Comparison of ENCODE assay signal across 9 mouse cellular contexts in genomic region chrX:71664688-71665026, GRCm38 (mm10). TPM values are rescaled to one million over a fixed set of nuclear protein-coding genes. Genes with fewer than 3 reads are reported as not detected.
DNase-seq lines count a peak whose midpoint lies in the region; ATAC-seq and TF ChIP-seq lines count a peak whose summit lies in the region.
"Had no signal": no experiment of that assay in that cellular context is flagged by ENCODE, and none has a peak within 500 bp of the region (broad histone marks: within the 10 kb centered on the region; RNA-seq: fewer than 3 reads in every experiment).

No protein-coding gene starts in this region.

- ATAC-seq in heart, embryonic 11.5 days (replicated peaks; ENCODE audit: insufficient number of reproducible peaks, low FRiP score, low TSS enrichment): no peak
- peak; percentile 39; the same call in 1 of the 2 replicates for ATAC-seq in hindbrain, embryonic 11.5 days (ENCODE audit: low FRiP score)
- ATAC-seq in midbrain, embryonic 11.5 days (ENCODE audit: low FRiP score): peak; percentile 50

- no peak overlapping the region for H3K27ac ChIP-seq in heart, embryonic 11.5 days (ENCODE audit: low read depth, low read length)
- H3K27ac ChIP-seq in heart, adult 2 months: no peak overlapping the region
- no peak overlapping the region for H3K27ac ChIP-seq in ES-E14 (ENCODE audit: insufficient read depth, low read depth, low read length, poor library complexity, severe bottlenecking)
- H3K27ac ChIP-seq in hindbrain, embryonic 11.5 days (ENCODE audit: low read depth, low read length): no peak overlapping the region
- H3K27ac ChIP-seq in midbrain, embryonic 11.5 days (ENCODE audit: low read depth, low read length): no peak overlapping the region

- H3K9ac ChIP-seq in heart, embryonic 11.5 days (ENCODE audit: low read depth, low read length): no peak overlapping the region
- H3K9ac ChIP-seq in heart, adult 2 months (ENCODE audit: low read depth, low read length): no peak overlapping the region
- peak overlapping the region; percentile 32; the same call in 1 of the 2 replicates for H3K9ac ChIP-seq in ES-E14 (ENCODE audit: insufficient read depth, low read depth, low read length, poor library complexity, severe bottlenecking)
- no peak overlapping the region for H3K9ac ChIP-seq in hindbrain, embryonic 11.5 days (ENCODE audit: low read depth, low read length)
- H3K9ac ChIP-seq in midbrain, embryonic 11.5 days (ENCODE audit: low read length): peak overlapping the region; percentile 51; the same call in 1 of the 2 replicates

- H3K4me3 ChIP-seq in heart, embryonic 11.5 days (ENCODE audit: low read depth, low read length): peak overlapping the region; percentile 47
- H3K4me3 ChIP-seq in heart, adult 2 months: no peak overlapping the region
- H3K4me3 ChIP-seq in ES-E14 (ENCODE audit: insufficient read depth in 1 of 2, low read depth in 1 of 2, low read length in 2 of 2, poor library complexity in 1 of 2, severe bottlenecking in 1 of 2): peak overlapping the region; percentile 46 to 67
- H3K4me3 ChIP-seq in hindbrain, embryonic 11.5 days (ENCODE audit: low read depth, low read length): peak overlapping the region; percentile 40
- H3K4me3 ChIP-seq in midbrain, embryonic 11.5 days (ENCODE audit: low read depth, low read length): peak overlapping the region; percentile 42

- no peak for DNase-seq in heart, adult 2 months
- no peak for DNase-seq in ES-E14 (ENCODE audit: low read depth, low spot score)
- no peak for DNase-seq in hindbrain, embryonic 11.5 days (ENCODE audit: low spot score)
- DNase-seq in midbrain, embryonic 11.5 days (ENCODE audit: low spot score, missing footprints): no peak
- no peak for DNase-seq in thymus, postnatal 10 days (ENCODE audit: low spot score in 2 of 2)
- DNase-seq in right cerebral cortex, postnatal 36 days (ENCODE audit: low spot score in 2 of 2): no peak
- no peak for DNase-seq in adrenal gland, postnatal 36 days
- DNase-seq: heart, adult 11 months had no signal

- peak overlapping the region; percentile 68 for H3K4me2 ChIP-seq in heart, embryonic 11.5 days
- peak overlapping the region; percentile 72 for H3K4me2 ChIP-seq in hindbrain, embryonic 11.5 days (replicated peaks; ENCODE audit: low read depth, low read length)
- peak overlapping the region; percentile 63 for H3K4me2 ChIP-seq in midbrain, embryonic 11.5 days

- no peaks in the 10 kb centered on the region for H3K36me3 ChIP-seq in heart, embryonic 11.5 days (ENCODE audit: control insufficient read depth, insufficient read depth, low read length)
- no peaks in the 10 kb centered on the region for H3K36me3 ChIP-seq in heart, adult 2 months (ENCODE audit: control insufficient read depth, insufficient read depth, low read length)
- no peaks in the 10 kb centered on the region for H3K36me3 ChIP-seq in ES-E14 (ENCODE audit: control insufficient read depth, insufficient read depth, low read length, poor library complexity, severe bottlenecking)
- H3K36me3 ChIP-seq in hindbrain, embryonic 11.5 days (ENCODE audit: control insufficient read depth, insufficient read depth, low read length): no peaks in the 10 kb centered on the region
- H3K36me3 ChIP-seq in midbrain, embryonic 11.5 days (ENCODE audit: control insufficient read depth, insufficient read depth, low read length): no peaks in the 10 kb centered on the region

- in situ Hi-C loops in ES-E14 (cut with MboI; ENCODE audit: low sequenced_read_pairs in 2 of 2, unreplicated experiment in 2 of 2): loop anchor here (25.0 kb wide), 2 partner anchors 273 to 298 kb away; partner anchors contain the start of genes Fate1 (in 1 of the 2) and Prrg3 (in 1 of the 2)

- TF ChIP-seq CTCF in heart, adult 2 months (IDR thresholded peaks at IDR 0.05): no peak

- H3K27me3 ChIP-seq in heart, embryonic 11.5 days (ENCODE audit: control insufficient read depth, insufficient read depth, low read length): peaks cover 59% of the 10 kb centered on the region
- H3K27me3 ChIP-seq in heart, adult 2 months (ENCODE audit: control insufficient read depth, insufficient read depth, low read length): peaks cover 12% of the 10 kb centered on the region
- peaks cover 40% of the 10 kb centered on the region for H3K27me3 ChIP-seq in hindbrain, embryonic 11.5 days (ENCODE audit: control insufficient read depth, insufficient read depth, low read length)
- H3K27me3 ChIP-seq in midbrain, embryonic 11.5 days (ENCODE audit: control insufficient read depth, insufficient read depth, low read length): peaks cover 48% of the 10 kb centered on the region

- no peaks in the 10 kb centered on the region; the same call in 1 of the 2 replicates for H3K9me3 ChIP-seq in heart, embryonic 11.5 days (replicated peaks; ENCODE audit: control insufficient read depth, low read length)
- no peaks in the 10 kb centered on the region for H3K9me3 ChIP-seq in ES-E14 (ENCODE audit: control insufficient read depth, insufficient read depth, low read depth, low read length)
- H3K9me3 ChIP-seq in hindbrain, embryonic 11.5 days (ENCODE audit: control insufficient read depth, low read length): peaks cover 6% of the 10 kb centered on the region
- peaks cover 5% of the 10 kb centered on the region; the same call in 1 of the 2 replicates for H3K9me3 ChIP-seq in midbrain, embryonic 11.5 days (ENCODE audit: control insufficient read depth, low read length)

- H3K79me2 ChIP-seq in heart, adult 2 months (replicated peaks; ENCODE audit: control insufficient read depth, insufficient read depth, low read length): no peaks in the 10 kb centered on the region

- no peak for TF ChIP-seq EP300 in heart, adult 2 months (IDR thresholded peaks at IDR 0.05; ENCODE audit: insufficient read depth, low read depth, low read length)

- intact Hi-C loops in heart, adult 2 months (cut with DNase I): no loop called here

- no peak for TF ChIP-seq POLR2A in heart, adult 2 months (IDR thresholded peaks at IDR 0.05; ENCODE audit: insufficient read depth, low read depth, low read length)

- H3K4me1 ChIP-seq in heart, embryonic 11.5 days (ENCODE audit: control insufficient read depth, insufficient read depth, low read length): no peaks in the 10 kb centered on the region
- no peaks in the 10 kb centered on the region for H3K4me1 ChIP-seq in heart, adult 2 months (ENCODE audit: control insufficient read depth, insufficient read depth, low read length)
- no peaks in the 10 kb centered on the region for H3K4me1 ChIP-seq in ES-E14 (ENCODE audit: control insufficient read depth in 2 of 2, insufficient read depth in 2 of 2, low read length in 2 of 2, poor library complexity in 1 of 2)
- no peaks in the 10 kb centered on the region for H3K4me1 ChIP-seq in hindbrain, embryonic 11.5 days (replicated peaks; ENCODE audit: control insufficient read depth, insufficient read depth, low read length)
- H3K4me1 ChIP-seq in midbrain, embryonic 11.5 days (ENCODE audit: control insufficient read depth, insufficient read depth, low read length): no peaks in the 10 kb centered on the region

- 12% methylated on average over 15 of the region's 15 CpGs for WGBS in heart, embryonic 11.5 days (ENCODE audit: insufficient replicate concordance)
- WGBS in heart, adult 2 months: 15% methylated on average over 13 of the region's 15 CpGs
- 7% methylated on average over 15 of the region's 15 CpGs for WGBS in hindbrain, embryonic 11.5 days
- 4% methylated on average over 15 of the region's 15 CpGs for WGBS in midbrain, embryonic 11.5 days

TF ChIP-seq in ES-E14, 5 proteins besides CTCF, POLR2A, EP300 and RAD21:
- TF ChIP-seq ZNF384 (IDR thresholded peaks at IDR 0.05; ENCODE audit: low read depth, low read length) (no peak), ZC3H11A (IDR thresholded peaks at IDR 0.05; ENCODE audit: borderline replicate concordance, low read depth, low read length) (no peak), HCFC1 (IDR thresholded peaks at IDR 0.05; ENCODE audit: borderline replicate concordance, insufficient read depth, low read length) (no peak), CHD2 (IDR thresholded peaks at IDR 0.05; ENCODE audit: low read depth, low read length) (no peak), MAFK (IDR thresholded peaks at IDR 0.05; ENCODE audit: insufficient read depth, low read depth, low read length) (no peak)

RNA-seq across cellular contexts. Expression of gene Gpr50, which starts 1.2 kb away (rescaled TPM):
- 0.74 and 1.1 TPM in 2 replicates for polyA plus RNA-seq in heart, embryonic 11.5 days (2014; fragmentation: Nextera tagmentation; extraction: Ambion mirVana)
- total RNA-seq in heart, adult 2 months (2021): not detected
- polyA plus RNA-seq in heart, adult 2 months (2012; rRNA removed): not detected in 2 replicates
- total RNA-seq in ES-E14 (2012; rRNA removed): 0.42 and 0.89 TPM in 2 replicates
- 1.3 and 1.4 TPM in 2 replicates for polyA plus RNA-seq in hindbrain, embryonic 11.5 days (2014; fragmentation: Nextera tagmentation; extraction: Ambion mirVana)
- 3.1 and 3.4 TPM in 2 replicates for polyA plus RNA-seq in midbrain, embryonic 11.5 days (2014; fragmentation: Nextera tagmentation; extraction: Ambion mirVana)
- total RNA-seq in adrenal gland, postnatal 36 days (2021): not detected

Comparison
In these comparisons a context has a peak if more than half of its experiments do, and no peak if none do; other contexts are left out.
1. H3K9ac ChIP-seq: peak in ES-E14 (single experiment) and midbrain, embryonic 11.5 days (single experiment); none in heart, embryonic 11.5 days (single experiment), heart, adult 2 months (single experiment) and hindbrain, embryonic 11.5 days (single experiment).
2. Peak in every context shown above with its lines, with median percentiles within 50 percentile points of each other: H3K4me2 ChIP-seq.